Mouse (Mus musculus) embryonic facial prominence, embryonic 15.5 days (tissue): ENCODE measurements around the gene Rplp0. TPM values are rescaled to one million over a fixed set of nuclear protein-coding genes. Genes with fewer than 3 reads are reported as not detected.
"Not testable (repeated sequence)": the region's sequence is repeated elsewhere in the genome, so short reads cannot be mapped to it uniquely, and the experiment has no call there.

Experiments used
- ATAC-seq: fragments of 200-750 bp; cut with Nextera tagmentation; 2 replicates; pipeline ENCODE4 v1.8.0; 2017; ENCODE audit warnings: low read depth, moderate TSS enrichment; ENCODE audit not compliant: insufficient number of reproducible peaks, low FRiP score, low TSS enrichment
- H3K27ac ChIP-seq: fragments of 300-500 bp; sonication (generic); replicated peaks from 2 replicates; pipeline ENCODE4 v1.5.1; 2015; ENCODE audit warnings: mild to moderate bottlenecking, inconsistent platforms
- H3K27me3 ChIP-seq: fragments of 300-500 bp; sonication (generic); 2 replicates; pipeline ENCODE4 v1.6.1; 2015; ENCODE audit warnings: inconsistent platforms
- H3K36me3 ChIP-seq: fragments of 300-500 bp; sonication (generic); 2 replicates; pipeline ENCODE4 v1.6.1; 2015; ENCODE audit warnings: mild to moderate bottlenecking, inconsistent platforms
- H3K4me1 ChIP-seq: fragments of 300-500 bp; sonication (generic); 2 replicates; pipeline ENCODE4 v1.6.1; 2015; ENCODE audit warnings: inconsistent platforms
- H3K4me2 ChIP-seq: fragments of 300-500 bp; sonication (generic); replicated peaks from 2 replicates; pipeline ENCODE4 v1.6.1; 2015; ENCODE audit warnings: mild to moderate bottlenecking, inconsistent platforms
- H3K4me3 ChIP-seq: fragments of 300-500 bp; sonication (generic); replicated peaks from 2 replicates; pipeline ENCODE4 v1.5.1; 2015; ENCODE audit warnings: mild to moderate bottlenecking, inconsistent platforms
- H3K9ac ChIP-seq: fragments of 300-500 bp; sonication (generic); 2 replicates; pipeline ENCODE4 v1.6.1; 2015; ENCODE audit warnings: inconsistent platforms
- H3K9me3 ChIP-seq: fragments of 300-500 bp; sonication (generic); replicated peaks from 2 replicates; pipeline ENCODE4 v1.6.1; 2016; ENCODE audit warnings: inconsistent platforms
- WGBS: fragments of 180-500 bp; shearing (Covaris S2); methylation state at CpG from one replicate; pipeline ENCODE4 v1.1.7; 2015; 5-methylcytosine and 5-hydroxymethylcytosine counted together
- polyA plus RNA-seq: library from polyadenylated mRNA; unstranded; fragments of >200 nt; fragmentation: Nextera tagmentation; extraction: Ambion mirVana; gene quantifications from 2 replicates; pipeline ENCODE4 v1.2.1, GENCODE M21; 2015

Gene Rplp0
- polyA plus RNA-seq, 1 experiment from 2014 or later: 1,780 TPM

DNA sequence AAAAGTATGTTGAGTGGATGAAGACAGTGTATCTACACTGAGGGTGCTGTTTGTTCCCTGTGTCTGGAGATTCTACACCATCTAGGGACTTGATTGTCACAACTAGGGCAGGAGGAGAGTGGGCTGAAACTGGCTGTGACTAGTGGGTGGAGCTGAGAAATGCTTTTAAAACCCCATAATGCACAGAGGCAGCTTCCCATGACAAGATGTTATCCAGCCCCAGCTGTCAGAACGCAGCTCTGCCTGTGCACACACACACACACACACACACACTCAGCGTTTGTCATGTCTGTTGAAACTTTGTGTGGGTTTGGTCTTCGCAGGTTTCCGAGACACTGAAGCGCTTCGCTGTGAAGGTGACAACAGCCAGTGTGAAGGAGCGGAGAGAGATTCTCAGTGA, 11.8 kb downstream of the Rplp0 start:
- no peak overlapping the region for H3K4me2 ChIP-seq
- peaks cover 21% of the 10 kb centered on the region for H3K4me1 ChIP-seq
- 94% methylated on average over 7 of the region's 7 CpGs for WGBS
- peaks cover 53% of the 10 kb centered on the region for H3K36me3 ChIP-seq
- no peaks in the 10 kb centered on the region for H3K9me3 ChIP-seq
- H3K27me3 ChIP-seq: no peaks in the 10 kb centered on the region
- no peak for ATAC-seq
- no peak overlapping the region for H3K4me3 ChIP-seq
- H3K9ac ChIP-seq: no peak overlapping the region
- H3K27ac ChIP-seq: no peak overlapping the region

DNA sequence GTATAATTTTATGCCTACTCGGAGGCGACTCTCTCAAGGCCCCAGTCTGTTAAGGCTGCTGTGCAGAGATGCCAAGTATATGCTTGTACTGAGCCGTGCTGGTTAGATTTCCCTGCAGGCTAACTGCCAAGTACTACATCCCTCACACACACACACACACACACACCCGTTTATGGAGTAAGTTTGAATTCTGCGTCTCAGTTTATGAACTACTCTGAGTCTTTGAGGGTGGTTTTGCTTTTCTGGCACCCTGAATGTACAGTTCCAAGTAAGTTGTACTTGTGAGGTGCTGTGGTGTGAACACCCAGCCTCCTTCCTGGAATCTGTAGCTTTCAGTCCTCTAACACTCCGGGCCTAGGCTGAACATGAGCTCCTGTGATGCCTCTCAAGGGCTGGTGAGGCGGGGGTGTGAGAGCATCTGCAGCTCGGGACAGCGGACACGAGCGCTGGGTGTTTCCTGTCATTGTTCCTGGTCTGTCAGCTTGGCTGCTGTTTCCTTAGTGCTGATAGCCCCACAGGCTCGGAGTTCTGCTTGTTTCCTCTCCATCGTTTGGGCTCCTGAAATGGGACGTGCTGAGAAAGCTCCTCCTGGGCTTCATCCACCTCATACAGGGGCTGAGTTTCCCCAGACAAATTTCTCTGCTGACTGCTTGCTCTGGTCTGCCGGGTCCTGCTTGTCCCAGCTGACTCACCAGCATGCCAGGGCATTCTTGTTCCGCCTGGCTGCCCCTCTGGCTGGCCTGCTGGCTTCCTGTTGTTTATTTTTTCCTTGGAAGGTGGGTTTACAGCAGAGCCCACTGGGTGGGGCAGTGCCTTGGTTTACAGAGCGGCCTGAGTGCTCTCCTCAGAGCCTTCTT, 13.6 kb downstream of the Rplp0 start:
- no peak overlapping the region for H3K9ac ChIP-seq
- WGBS: 54% methylated on average over 17 of the region's 17 CpGs
- peak overlapping the region; percentile 69 for H3K27ac ChIP-seq
- H3K36me3 ChIP-seq: peaks cover 66% of the 10 kb centered on the region
- no peaks in the 10 kb centered on the region for H3K27me3 ChIP-seq
- no peak overlapping the region for H3K4me2 ChIP-seq
- H3K4me3 ChIP-seq: no peak overlapping the region
- H3K9me3 ChIP-seq: no peaks in the 10 kb centered on the region
- peaks cover 13% of the 10 kb centered on the region; the same call in 1 of the 2 replicates for H3K4me1 ChIP-seq
- no peak for ATAC-seq

DNA sequence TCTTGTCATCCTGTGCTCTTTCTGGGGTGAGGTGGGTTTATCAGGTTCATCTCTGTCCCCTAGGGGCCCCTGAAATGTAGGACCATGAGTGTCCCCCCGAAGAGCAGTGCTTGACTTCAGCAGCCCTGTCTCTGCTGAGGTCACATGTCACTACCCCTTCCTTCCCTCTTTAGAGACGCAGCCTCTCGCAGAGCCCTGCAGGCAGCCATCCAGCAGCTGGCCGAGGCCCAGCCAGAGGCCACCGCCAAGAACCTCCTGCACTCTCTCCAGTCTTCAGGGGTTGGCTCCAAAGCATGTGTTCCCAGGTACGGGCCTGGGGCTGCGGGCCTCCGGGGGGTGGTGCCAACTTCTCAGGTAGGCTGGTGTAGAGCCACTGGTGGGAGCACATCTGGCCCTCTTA, 15.7 kb downstream of the Rplp0 start:
- Histone ChIP-seq H3K4me1 (peaks cover 8% of the 10 kb centered on the region; the same call in 1 of the 2 replicates), H3K27me3 (no peaks in the 10 kb centered on the region), H3K4me2 (no peak overlapping the region), H3K36me3 (peaks cover 87% of the 10 kb centered on the region), H3K4me3 (no peak overlapping the region), H3K27ac (no peak overlapping the region), H3K9me3 (no peaks in the 10 kb centered on the region), H3K9ac (no peak overlapping the region)
- 84% methylated on average over 8 of the region's 8 CpGs for WGBS
- ATAC-seq: no peak

DNA sequence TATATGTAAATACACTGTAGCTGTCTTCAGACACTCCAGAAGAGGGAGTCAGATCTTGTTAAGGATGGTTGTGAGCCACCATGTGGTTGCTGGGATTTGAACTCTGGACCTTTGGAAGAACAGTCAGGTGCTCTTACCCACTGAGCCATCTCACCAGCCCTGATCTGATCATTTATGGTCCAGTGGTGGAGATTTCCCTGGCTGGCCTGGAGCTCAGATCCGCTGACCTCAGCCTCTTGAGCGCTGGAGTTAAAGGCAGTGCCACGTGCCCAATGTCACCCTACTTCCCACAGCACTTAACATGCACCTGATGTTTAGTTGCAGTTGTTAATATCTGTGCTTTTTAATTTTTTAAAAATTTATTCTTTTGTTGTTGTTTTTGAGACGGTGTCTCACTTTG, 18.4 kb downstream of the Rplp0 start:
- not testable (repeated sequence) for H3K27me3 ChIP-seq, ATAC-seq, H3K9me3 ChIP-seq, H3K4me1 ChIP-seq, H3K4me2 ChIP-seq, H3K9ac ChIP-seq, H3K27ac ChIP-seq, H3K4me3 ChIP-seq
- 94% methylated on average over 4 of the region's 4 CpGs for WGBS
- peaks cover 96% of the 10 kb centered on the region for H3K36me3 ChIP-seq

DNA sequence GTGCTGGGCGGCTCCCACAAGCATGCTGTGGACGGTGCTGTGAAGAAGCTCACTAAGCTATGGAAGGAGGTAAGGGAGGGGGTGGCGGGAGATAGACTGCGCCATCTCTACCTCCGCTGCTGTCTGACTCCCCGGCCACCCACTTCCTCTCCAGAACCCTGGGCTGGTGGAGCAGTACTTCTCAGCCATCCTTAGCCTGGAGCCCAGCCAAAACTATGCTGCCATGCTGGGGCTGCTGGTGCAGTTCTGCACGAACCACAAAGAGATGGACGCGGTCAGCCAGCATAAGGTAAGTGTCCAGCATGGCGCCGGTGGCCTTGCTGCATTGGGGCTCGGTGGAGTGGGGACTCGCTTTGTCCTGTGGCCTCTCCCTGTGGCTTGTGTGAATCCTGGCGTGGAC, 19.7 kb downstream of the Rplp0 start:
- Histone ChIP-seq H3K27ac (no peak overlapping the region), H3K4me2 (no peak overlapping the region), H3K9ac (no peak overlapping the region), H3K4me1 (no peaks in the 10 kb centered on the region), H3K27me3 (no peaks in the 10 kb centered on the region), H3K36me3 (peaks cover 98% of the 10 kb centered on the region), H3K9me3 (peaks cover 11% of the 10 kb centered on the region; the same call in 1 of the 2 replicates), H3K4me3 (no peak overlapping the region)
- no peak for ATAC-seq
- WGBS: 96% methylated on average over 14 of the region's 14 CpGs

DNA sequence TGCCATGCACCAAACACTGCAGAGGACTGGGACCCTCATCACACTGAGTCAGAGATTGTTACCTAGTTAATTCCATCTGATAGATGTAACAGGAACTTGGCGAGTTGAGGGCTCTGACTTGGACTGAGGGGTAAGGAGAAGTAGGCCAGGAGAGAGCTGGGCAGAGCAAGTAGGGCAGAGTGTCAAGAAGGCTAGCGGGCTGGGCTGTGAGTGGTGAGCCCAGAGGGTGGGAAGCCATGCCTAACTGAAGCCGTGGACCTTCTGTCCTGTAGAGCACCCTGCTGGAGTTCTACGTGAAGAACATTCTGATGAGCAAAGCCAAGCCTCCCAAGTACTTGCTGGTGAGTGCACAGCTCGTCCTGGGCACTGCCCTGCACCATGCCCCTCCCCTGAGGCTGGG, 20.1 kb downstream of the Rplp0 start:
- Histone ChIP-seq H3K4me1 (no peaks in the 10 kb centered on the region), H3K9ac (no peak overlapping the region), H3K36me3 (peaks cover 98% of the 10 kb centered on the region), H3K27me3 (no peaks in the 10 kb centered on the region), H3K4me3 (no peak overlapping the region), H3K9me3 (peaks cover 11% of the 10 kb centered on the region; the same call in 1 of the 2 replicates), H3K27ac (no peak overlapping the region), H3K4me2 (no peak overlapping the region)
- ATAC-seq: no peak
- 88% methylated on average over 5 of the region's 5 CpGs for WGBS

- Histone ChIP-seq H3K4me3 (no peak overlapping the region), H3K4me2 (no peak overlapping the region), H3K9ac (no peak overlapping the region), H3K36me3 (peaks cover 98% of the 10 kb centered on the region), H3K27me3 (no peaks in the 10 kb centered on the region), H3K27ac (no peak overlapping the region), H3K4me1 (no peaks in the 10 kb centered on the region), H3K9me3 (peaks cover 11% of the 10 kb centered on the region; the same call in 1 of the 2 replicates)
- no peak for ATAC-seq
- WGBS: 87% methylated on average over 14 of the region's 14 CpGs
Observed at GRCm38 (mm10) chr5:115580229-115581001, 21.1 kb downstream of the Rplp0 start.

DNA sequence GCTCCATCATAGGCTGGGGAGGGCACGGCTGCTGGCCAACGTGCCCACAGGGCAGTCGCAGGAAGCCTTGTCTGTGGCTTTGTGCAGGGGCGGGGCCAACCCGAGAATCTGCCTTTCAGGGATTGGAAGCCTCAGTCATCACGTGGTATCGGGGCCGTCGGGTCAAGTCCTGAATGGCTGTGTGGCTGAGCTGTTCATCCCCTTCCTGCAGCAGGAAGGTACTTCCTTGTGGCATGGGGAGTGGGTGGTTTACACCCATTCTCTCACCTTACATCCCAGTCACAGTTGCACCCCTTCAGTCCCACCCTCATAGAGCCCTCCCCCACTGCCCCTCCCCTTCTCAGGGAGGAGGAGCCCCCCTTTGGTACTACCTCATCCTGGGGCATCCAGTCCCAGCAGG, 22.4 kb downstream of the Rplp0 start:
- Histone ChIP-seq H3K27me3 (no peaks in the 10 kb centered on the region), H3K36me3 (peaks cover 98% of the 10 kb centered on the region), H3K4me2 (no peak overlapping the region), H3K27ac (no peak overlapping the region), H3K4me1 (no peaks in the 10 kb centered on the region), H3K9me3 (peaks cover 11% of the 10 kb centered on the region; the same call in 1 of the 2 replicates), H3K4me3 (no peak overlapping the region), H3K9ac (no peak overlapping the region)
- no peak for ATAC-seq
- 93% methylated on average over 9 of the region's 9 CpGs for WGBS

- Histone ChIP-seq H3K4me2 (no peak overlapping the region), H3K27ac (no peak overlapping the region), H3K9ac (no peak overlapping the region), H3K4me3 (no peak overlapping the region), H3K9me3 (peaks cover 11% of the 10 kb centered on the region; the same call in 1 of the 2 replicates), H3K36me3 (peaks cover 94% of the 10 kb centered on the region), H3K27me3 (no peaks in the 10 kb centered on the region), H3K4me1 (no peaks in the 10 kb centered on the region)
- 85% methylated on average over 12 of the region's 12 CpGs for WGBS
- no peak for ATAC-seq
Observed at GRCm38 (mm10) chr5:115585616-115586015, 26.3 kb downstream of the Rplp0 start.

GRCm38 (mm10) chr5:115586166-115586565, 26.9 kb downstream of the Rplp0 start:
- H3K27me3 ChIP-seq: no peaks in the 10 kb centered on the region
- no peaks in the 10 kb centered on the region for H3K4me1 ChIP-seq
- no peak for ATAC-seq
- no peak overlapping the region for H3K9ac ChIP-seq
- H3K4me2 ChIP-seq: no peak overlapping the region
- 75% methylated on average over 15 of the region's 15 CpGs for WGBS
- H3K4me3 ChIP-seq: no peak overlapping the region
- H3K9me3 ChIP-seq: peaks cover 11% of the 10 kb centered on the region; the same call in 1 of the 2 replicates
- H3K27ac ChIP-seq: no peak overlapping the region
- H3K36me3 ChIP-seq: peaks cover 94% of the 10 kb centered on the region

DNA sequence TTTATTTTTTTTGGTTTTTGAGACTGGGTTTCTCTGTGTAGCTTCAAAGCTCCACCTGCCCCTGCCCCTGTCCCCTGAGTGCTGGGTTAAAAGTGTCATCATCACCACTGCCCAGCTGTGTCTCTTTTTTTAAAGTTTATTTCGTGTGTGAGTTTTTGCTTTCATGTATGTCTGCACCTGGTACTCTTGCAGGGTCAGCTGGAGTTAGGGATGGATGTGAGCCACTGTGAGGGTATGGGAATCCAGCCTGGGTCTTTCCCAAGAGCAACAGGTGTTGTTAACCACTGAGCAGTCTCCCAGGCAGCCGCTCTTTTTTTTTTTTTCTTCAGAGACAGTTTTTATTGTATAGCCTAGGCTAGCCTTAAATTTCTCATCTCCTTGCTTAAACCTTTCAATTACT, 27.5 kb downstream of the Rplp0 start:
- Histone ChIP-seq H3K27me3 (no peaks in the 10 kb centered on the region), H3K4me1 (no peaks in the 10 kb centered on the region), H3K36me3 (peaks cover 94% of the 10 kb centered on the region), H3K4me2 (no peak overlapping the region), H3K27ac (no peak overlapping the region), H3K9ac (no peak overlapping the region), H3K4me3 (no peak overlapping the region), H3K9me3 (peaks cover 10% of the 10 kb centered on the region; the same call in 1 of the 2 replicates)
- WGBS: 86% methylated on average over 2 of the region's 2 CpGs
- no peak for ATAC-seq
